Mouse (Mus musculus): ENCODE measurements around the gene Aptx.

DNA sequence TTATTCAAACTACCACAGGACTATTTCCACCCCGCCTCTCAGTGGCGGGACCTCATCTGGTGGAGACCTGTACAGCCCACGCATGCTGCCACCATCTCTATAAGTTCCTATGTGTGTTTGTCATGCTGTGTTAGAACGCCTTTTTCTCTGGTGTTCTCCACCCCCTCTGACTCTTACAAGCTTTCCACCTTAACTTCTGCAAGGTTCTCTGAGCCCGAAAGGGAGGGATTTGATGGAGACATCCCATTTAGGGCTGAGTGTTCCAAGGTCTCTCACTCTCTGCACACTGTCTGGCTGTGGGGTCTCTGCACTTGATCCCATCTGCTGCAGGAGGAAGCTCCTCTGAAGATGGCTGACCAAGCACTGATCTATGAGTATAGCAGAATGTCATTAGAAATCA lies 29.5 kb downstream of the Aptx start:
- TF ChIP-seq GATA1 (IDR thresholded peaks at IDR 0.05; ENCODE audit: low read length) (no peak), TAL1 (IDR thresholded peaks at IDR 0.05; ENCODE audit: low read length) (no peak)
